Mouse (Mus musculus): ENCODE measurements around the gene Cmtm6.
"Not testable (repeated sequence)": the region's sequence is repeated elsewhere in the genome, so short reads cannot be mapped to it uniquely, and the experiment has no call there.

Cmtm6 gene

DNA sequence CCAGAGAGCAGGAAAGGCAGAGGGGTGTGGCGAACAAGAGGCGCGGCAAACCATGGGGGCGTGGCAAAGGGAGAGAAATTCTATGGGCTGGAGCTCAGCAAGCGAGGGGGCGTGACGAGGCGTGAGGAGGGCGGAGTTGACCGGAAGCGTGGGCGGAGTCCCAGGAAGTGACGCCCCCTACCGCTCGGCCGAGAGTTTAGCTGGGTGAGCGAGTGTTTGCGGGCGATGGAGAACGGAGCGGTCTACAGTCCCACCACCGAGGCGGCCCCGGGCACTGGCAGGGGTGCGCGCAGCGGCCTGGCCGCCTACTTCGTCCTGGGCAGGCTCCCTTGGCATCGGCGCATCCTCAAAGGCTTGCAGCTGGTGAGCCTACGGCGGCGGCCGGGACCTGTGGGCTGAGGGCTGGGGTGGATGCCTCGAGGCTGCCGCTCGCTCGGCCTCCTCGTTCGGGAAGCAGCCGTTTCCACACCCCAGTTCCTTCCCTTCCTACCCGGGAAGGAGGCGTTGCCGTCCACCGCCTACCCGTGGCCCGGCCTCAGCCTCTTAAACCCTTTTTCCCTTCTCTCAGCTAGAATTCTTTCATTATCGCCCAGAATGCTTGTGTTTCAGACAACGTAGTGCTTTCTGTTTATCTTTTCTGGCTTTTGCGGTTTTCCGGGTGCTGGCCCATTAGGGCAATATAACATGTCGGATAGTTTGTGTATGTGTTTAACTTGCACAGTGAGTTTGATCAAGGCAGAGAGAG lies at the start of gene Cmtm6:
Gene Cmtm6 (plus strand): TSS at position 106 of the 745 bp plus-strand sequence.
- DNase-seq: peak; percentile 99

- no peak for DNase-seq
These were observed 48.7 kb upstream of the Cmtm6 start for GRCm38 (mm10) chr9:114682193-114682592.

- no peak for DNase-seq
These were observed 44.7 kb upstream of the Cmtm6 start for GRCm38 (mm10) chr9:114686245-114686644.

DNA sequence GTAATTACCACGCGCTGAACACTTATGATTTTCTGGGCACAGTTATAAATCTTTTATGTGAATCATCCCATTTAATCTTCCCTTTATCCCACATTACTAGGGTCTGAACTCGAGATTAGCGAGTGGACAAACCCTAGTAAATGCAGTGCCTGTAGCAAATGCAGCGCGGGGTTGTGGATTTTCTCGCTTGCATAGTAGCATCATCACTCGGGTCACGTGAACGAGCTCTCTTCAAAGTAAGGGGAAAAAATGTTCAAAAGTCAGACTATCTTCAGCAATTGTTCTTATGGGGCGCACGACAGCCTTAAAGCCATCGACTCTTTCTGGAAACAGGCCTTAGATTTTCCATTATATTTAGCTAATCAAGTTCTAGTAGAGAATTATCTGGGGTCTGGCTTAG lies 43.3 kb upstream of the Cmtm6 start:
- no peak for DNase-seq

DNA sequence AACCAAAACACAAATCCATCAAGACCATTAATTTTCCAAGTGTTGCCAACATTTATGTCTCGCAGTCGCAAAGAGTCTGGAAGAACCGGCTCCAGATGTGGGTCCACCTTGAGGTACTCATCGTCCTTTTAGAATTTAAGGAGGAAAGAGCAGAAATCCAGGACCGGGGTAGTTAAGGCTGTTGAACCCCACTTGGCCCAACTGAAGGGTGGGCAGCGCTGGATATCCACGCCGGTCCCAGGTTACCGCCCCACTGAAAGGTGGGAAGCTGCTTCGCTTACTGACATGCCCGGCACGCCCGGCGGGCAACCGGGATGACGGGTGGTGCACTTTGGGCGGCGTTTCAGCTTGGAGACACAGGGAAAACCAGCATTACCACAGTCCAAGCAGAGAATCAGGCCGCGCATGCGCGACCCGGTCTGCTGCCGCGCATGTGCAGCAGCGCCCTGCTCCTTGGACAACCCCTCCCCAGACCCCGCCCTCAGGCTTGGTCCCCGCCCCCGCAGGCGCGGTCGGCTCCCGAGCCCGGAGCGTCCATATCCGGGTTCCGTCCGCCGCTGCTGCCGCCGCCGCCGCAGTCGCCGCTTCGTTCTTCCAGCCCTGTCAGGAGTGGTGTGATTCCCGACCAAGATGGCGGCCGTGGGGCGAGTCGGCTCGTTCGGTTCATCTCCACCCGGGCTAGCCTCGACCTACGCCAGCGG lies 42.5 kb upstream of the Cmtm6 start, which contains the start of gene Dync1li1:
Gene Dync1li1 (plus strand): TSS at position 539 of the 701 bp plus-strand sequence.
- peak; percentile 99 for DNase-seq

DNA sequence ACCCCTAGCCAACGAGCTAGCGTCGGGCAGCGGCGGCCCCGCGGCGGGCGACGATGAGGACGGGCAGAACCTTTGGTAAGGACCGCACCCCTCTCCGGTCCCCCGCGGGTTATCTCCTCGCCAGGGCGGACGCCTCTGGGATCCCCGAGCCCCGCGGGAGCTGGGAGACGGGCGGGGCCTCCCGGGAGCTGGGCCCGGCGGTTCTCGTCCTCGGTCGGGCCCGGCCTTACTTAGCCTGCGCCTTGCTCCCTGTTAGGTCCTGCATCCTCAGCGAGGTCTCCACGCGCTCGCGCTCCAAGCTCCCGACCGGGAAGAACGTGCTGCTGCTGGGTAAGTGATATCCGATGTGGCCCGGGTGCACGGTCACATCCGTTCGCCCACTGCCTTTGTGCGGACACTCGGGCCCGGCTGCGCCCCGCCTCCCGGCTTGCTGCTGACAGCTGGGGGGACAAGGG lies 41.9 kb upstream of the Cmtm6 start:
- DNase-seq: peak; percentile 71

- DNase-seq: no peak
These were observed 40.8 kb upstream of the Cmtm6 start for GRCm38 (mm10) chr9:114690119-114690601.

DNA sequence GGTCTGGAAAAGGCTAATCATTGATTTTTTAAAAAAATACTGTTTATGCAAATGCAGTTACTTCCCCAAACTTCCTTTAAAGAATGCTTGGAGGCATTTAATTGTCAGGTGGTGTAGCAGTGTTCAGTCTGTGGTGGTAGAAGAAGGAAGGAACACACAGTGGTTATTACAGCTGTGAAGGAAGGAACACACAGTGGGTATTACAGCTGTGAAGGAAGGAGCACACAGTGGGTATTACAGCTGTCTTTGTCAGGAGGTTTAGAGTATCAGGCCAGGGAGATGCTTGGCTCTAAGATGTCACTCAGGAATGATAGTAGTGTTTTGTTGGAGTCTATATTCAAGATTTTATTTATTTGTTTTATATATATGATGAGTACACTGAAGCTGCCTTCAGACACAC lies 39.8 kb upstream of the Cmtm6 start:
- no peak for DNase-seq

DNA sequence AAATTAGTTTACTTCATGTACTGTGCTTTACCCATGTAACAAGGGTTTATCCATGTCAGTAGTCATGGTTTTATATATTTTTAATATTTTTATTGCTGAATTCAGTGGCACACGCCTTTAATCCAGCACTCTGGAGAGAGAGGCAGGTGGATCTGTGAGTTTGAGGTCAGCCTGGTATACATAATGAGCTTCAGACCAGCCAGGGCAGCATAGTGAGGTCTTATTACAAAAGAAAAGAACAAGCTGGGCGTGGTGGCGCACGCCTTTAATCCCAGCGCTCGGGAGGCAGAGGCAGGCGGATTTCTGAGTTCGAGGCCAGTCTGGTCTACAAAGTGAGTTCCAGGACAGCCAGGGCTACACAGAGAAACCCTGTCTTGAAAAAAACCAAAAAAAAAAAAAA lies 35.3 kb upstream of the Cmtm6 start:
- DNase-seq: not testable (repeated sequence)

GRCm38 (mm10) chr9:114697072-114697471 lies 33.8 kb upstream of the Cmtm6 start:
- DNase-seq: no peak

DNA sequence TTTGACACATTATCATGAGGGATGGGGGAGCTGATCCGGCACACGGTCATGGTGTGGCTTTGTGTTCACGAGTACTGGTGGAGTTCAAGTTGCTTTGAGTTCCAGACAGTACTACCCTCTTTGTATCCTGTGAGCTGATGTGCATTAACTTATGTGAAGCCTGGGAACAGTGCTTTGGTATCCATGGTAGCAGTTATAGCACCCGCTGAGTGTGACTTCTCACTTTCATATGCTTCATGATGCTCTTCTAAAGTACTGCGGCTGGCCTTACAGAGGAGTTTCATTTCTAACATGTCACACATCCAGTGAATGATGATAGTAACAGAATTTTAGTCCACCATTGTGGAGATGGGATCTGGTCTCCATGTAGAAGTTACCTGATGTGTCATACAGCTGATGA lies 33.0 kb upstream of the Cmtm6 start:
- no peak for DNase-seq

DNA sequence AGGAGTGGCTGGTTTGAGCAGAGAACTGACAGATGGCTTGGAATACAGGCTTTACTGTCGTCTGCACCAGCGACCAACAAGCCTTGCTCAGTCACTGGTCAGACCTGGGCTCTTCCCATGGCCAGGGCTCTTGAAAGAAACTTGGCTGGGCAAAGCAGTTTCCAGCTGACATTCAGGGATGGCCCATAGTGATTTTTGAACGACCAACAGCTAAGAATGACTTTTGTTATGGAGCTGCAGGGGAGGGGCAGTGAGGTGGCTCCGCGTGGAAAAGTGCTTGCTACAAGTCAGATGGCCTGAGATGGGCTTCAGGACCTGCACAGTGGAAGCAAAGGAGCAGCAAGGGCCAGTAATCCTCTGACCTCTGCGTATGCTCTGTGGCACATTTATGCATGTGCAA lies 31.7 kb upstream of the Cmtm6 start:
- no peak for DNase-seq

- DNase-seq: no peak
These were observed 30.8 kb upstream of the Cmtm6 start for GRCm38 (mm10) chr9:114699882-114700665.

- peak; percentile 35 for DNase-seq
These were observed 29.9 kb upstream of the Cmtm6 start for GRCm38 (mm10) chr9:114701031-114701430.

DNA sequence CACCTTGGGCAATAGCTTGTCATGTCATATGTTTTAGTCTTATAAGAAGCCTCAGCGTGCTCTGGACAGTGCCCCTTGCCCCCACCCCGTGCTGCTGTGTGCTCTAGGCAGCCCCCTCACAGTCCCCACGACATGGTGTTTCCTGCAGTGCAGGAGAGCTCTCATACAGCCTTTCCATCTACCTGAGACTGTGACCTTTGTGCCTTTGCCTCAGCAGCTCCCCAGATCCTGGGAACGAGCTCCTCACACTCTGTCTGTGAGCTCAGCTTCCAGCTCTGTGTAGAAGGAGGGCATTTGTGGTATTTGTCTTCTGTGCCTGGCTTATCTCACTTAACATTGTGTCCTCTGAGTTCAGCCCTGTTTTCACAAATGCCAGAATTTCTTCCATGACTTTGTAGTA lies 29.0 kb upstream of the Cmtm6 start:
- DNase-seq: peak; percentile 34

GRCm38 (mm10) chr9:114707805-114708204 lies 23.1 kb upstream of the Cmtm6 start:
- no peak for DNase-seq

GRCm38 (mm10) chr9:114710345-114710744 lies 20.6 kb upstream of the Cmtm6 start:
- DNase-seq: peak; percentile 56

DNA sequence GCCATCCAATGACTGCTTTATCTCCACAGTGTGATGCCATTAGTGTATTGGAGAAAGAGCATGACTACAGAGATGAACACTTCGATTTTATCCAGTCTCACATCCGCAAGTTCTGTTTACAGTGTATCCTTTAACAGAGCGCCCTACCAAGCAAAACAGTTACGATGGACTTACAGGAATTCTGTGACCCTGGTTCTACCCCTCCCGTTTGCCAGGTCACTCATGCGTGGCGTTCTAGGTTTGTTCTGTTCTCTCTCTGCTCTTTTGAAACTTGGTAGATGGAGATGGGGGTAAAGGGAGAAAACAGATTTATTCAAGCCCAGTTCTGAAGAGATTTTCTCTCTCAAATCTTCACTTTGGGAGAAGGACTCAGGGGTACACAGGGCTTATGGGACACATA lies 17.4 kb upstream of the Cmtm6 start:
- DNase-seq: no peak

GRCm38 (mm10) chr9:114716677-114717331 lies 14.1 kb upstream of the Cmtm6 start:
- DNase-seq: peak; percentile 82

DNA sequence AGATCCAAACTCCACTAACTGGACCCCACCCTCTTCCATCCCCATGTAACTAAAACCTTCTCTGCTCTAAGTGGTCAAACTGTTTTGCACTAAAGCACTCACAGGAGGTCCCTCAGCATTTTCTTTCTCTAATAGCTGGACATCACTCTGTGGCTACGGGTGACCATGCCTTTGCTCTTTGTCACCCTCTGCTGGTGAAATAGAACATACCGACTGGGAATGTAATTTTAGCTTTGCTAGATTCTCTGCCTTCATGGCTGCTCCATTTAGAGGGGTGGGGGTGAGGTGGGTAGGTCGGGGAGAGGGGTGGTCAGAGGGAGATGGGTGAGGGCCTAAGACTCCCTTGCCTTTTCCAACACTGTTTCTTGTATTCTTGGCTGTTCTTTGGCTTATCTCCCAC lies 3.6 kb upstream of the Cmtm6 start:
- DNase-seq: peak; percentile 68

GRCm38 (mm10) chr9:114728432-114728831 lies 2.5 kb upstream of the Cmtm6 start:
- DNase-seq: not testable (repeated sequence)
